ENCODE assay signal across 15 mouse cellular contexts in genomic region chr11:86919468-86919867, GRCm38 (mm10).
DNase-seq lines count a peak whose midpoint lies in the region; ATAC-seq and TF ChIP-seq lines count a peak whose summit lies in the region.
"Had no signal": no experiment of that assay in that cellular context is flagged by ENCODE, and none has a peak within 500 bp of the region (broad histone marks: within the 10 kb centered on the region; RNA-seq: fewer than 3 reads in every experiment).

No protein-coding gene starts in this region.

- TF ChIP-seq CTCF in intestine, postnatal 0 days (IDR thresholded peaks at IDR 0.05; ENCODE audit: low read depth), result no peak

- no peaks in the 10 kb centered on the region for H3K27me3 ChIP-seq in heart, embryonic 12.5 days (replicated peaks)
- H3K27me3 ChIP-seq in intestine, postnatal 0 days (replicated peaks; ENCODE audit: control insufficient read depth, insufficient read depth, low read length), result no peaks in the 10 kb centered on the region
- no peaks in the 10 kb centered on the region for H3K27me3 ChIP-seq in intestine, embryonic 15.5 days (replicated peaks)
- H3K27me3 ChIP-seq: Patski had no signal

- H3K36me3 ChIP-seq in heart, embryonic 12.5 days, result no peaks in the 10 kb centered on the region
- no peaks in the 10 kb centered on the region for H3K36me3 ChIP-seq in intestine, postnatal 0 days (ENCODE audit: control insufficient read depth, insufficient read depth)
- H3K36me3 ChIP-seq in intestine, embryonic 15.5 days, result no peaks in the 10 kb centered on the region
- no peaks in the 10 kb centered on the region for H3K36me3 ChIP-seq in macrophage (ENCODE audit: inconsistent target)
- H3K36me3 ChIP-seq: forebrain, embryonic 10.5 days had no signal

- no peak overlapping the region for H3K4me3 ChIP-seq in heart, embryonic 12.5 days
- H3K4me3 ChIP-seq in intestine, postnatal 0 days (ENCODE audit: low read depth, low read length), result no peak overlapping the region
- H3K4me3 ChIP-seq in intestine, embryonic 15.5 days (replicated peaks), result no peak overlapping the region
- no peak overlapping the region for H3K4me3 ChIP-seq in macrophage (ENCODE audit: inconsistent target)
- H3K4me3 ChIP-seq: forebrain, embryonic 10.5 days had no signal

- no peak for DNase-seq in heart, adult 18-20 months
- DNase-seq in urinary bladder, postnatal 36 days (ENCODE audit: low spot score in 2 of 2), result no peak
- DNase-seq in embryo, embryonic 9.5 days (ENCODE audit: extremely low spot score), result no peak
- DNase-seq: kidney, postnatal 25 days; liver, postnatal 0 days; right cerebral cortex, postnatal 25 days had no signal

- peaks cover 68% of the 10 kb centered on the region for H3K4me1 ChIP-seq in heart, embryonic 12.5 days (replicated peaks)
- peaks cover 20% of the 10 kb centered on the region for H3K4me1 ChIP-seq in intestine, postnatal 0 days (replicated peaks; ENCODE audit: control insufficient read depth, insufficient read depth, low read length)
- H3K4me1 ChIP-seq in intestine, embryonic 15.5 days (replicated peaks), result peaks cover 9% of the 10 kb centered on the region; the same call in 1 of the 2 replicates

- no peaks in the 10 kb centered on the region for H3K79me2 ChIP-seq in macrophage (ENCODE audit: inconsistent target)

- no peaks in the 10 kb centered on the region for H3K9me3 ChIP-seq in heart, embryonic 12.5 days (replicated peaks)
- H3K9me3 ChIP-seq in intestine, postnatal 0 days (ENCODE audit: control insufficient read depth), result no peaks in the 10 kb centered on the region
- H3K9me3 ChIP-seq in intestine, embryonic 15.5 days, result no peaks in the 10 kb centered on the region
- H3K9me3 ChIP-seq: forebrain, embryonic 10.5 days had no signal

- H3K9ac ChIP-seq in heart, embryonic 12.5 days, result no peak overlapping the region
- H3K9ac ChIP-seq in intestine, postnatal 0 days (ENCODE audit: low read depth, low read length), result no peak overlapping the region
- no peak overlapping the region for H3K9ac ChIP-seq in intestine, embryonic 15.5 days
- H3K9ac ChIP-seq: liver, postnatal 0 days had no signal

- peak overlapping the region; percentile 91 for H3K27ac ChIP-seq in heart, embryonic 12.5 days (ENCODE audit: poor library complexity, severe bottlenecking)
- H3K27ac ChIP-seq in intestine, postnatal 0 days (ENCODE audit: low read depth, low read length), result peak overlapping the region; percentile 21; the same call in 1 of the 2 replicates
- H3K27ac ChIP-seq in intestine, embryonic 15.5 days, result no peak overlapping the region
- peak overlapping the region; percentile 77 for H3K27ac ChIP-seq in macrophage

- H3K4me2 ChIP-seq in heart, embryonic 12.5 days, result no peak overlapping the region
- no peak overlapping the region for H3K4me2 ChIP-seq in intestine, postnatal 0 days (replicated peaks; ENCODE audit: low read depth)
- no peak overlapping the region for H3K4me2 ChIP-seq in intestine, embryonic 15.5 days (replicated peaks)

- 78% methylated on average over 7 of the region's 7 CpGs for WGBS in heart, embryonic 12.5 days
- 91% methylated on average over 7 of the region's 7 CpGs for WGBS in intestine, postnatal 0 days
- WGBS in intestine, embryonic 15.5 days, result 87% methylated on average over 7 of the region's 7 CpGs
- 98% methylated on average over 7 of the region's 7 CpGs for WGBS in macrophage (ENCODE audit: missing documents)

- ATAC-seq in heart, embryonic 12.5 days (ENCODE audit: insufficient number of reproducible peaks, low FRiP score), result no peak
- ATAC-seq in intestine, postnatal 0 days, result no peak
- ATAC-seq in intestine, embryonic 15.5 days, result no peak
- ATAC-seq: activated CD4-positive, CD25-positive, alpha-beta regulatory T cell, adult 4 months; CD4-positive, CD25-positive, alpha-beta regulatory T cell, adult 4 months; midbrain, embryonic 16.5 days had no signal
